Mouse (Mus musculus) E14TG2a.4 (cell line): ENCODE measurements at regions not wholly inside any gene's neighbourhood (a gene's known extent, or its start where the extent isn't known, plus 50 kb on each side); places are given as distances from the start of the nearest gene placed in this dataset.
A peak's percentile ranks its signal among the peaks of the same experiment; 100 is the strongest.

ENCODE experiments used
- H3K27me3 ChIP-seq: 2 replicates; pipeline ENCODE4 v1.6.1; 2014; ENCODE audit warnings: low read length, control low read depth; ENCODE audit not compliant: insufficient read depth
- H3K36me3 ChIP-seq: 2 replicates; pipeline ENCODE4 v1.6.1; 2014; ENCODE audit warnings: low read length, control low read depth; ENCODE audit not compliant: insufficient read depth
- H3K4me1 ChIP-seq: replicated peaks from 2 replicates; pipeline ENCODE4 v1.6.1; 2014; ENCODE audit warnings: low read depth, low read length, control low read depth
- H3K4me3 ChIP-seq: replicated peaks from 2 replicates; pipeline ENCODE4 v1.5.1; 2014; ENCODE audit warnings: mild to moderate bottlenecking, low read length
- H3K9me3 ChIP-seq: 2 replicates; pipeline ENCODE4 v1.6.1; 2014; ENCODE audit warnings: low read length, control low read depth
- CTCF ChIP-seq: conservative IDR thresholded peaks from 2 replicates; pipeline ENCODE4 v1.5.1; 2014; ENCODE audit warnings: low read length
- NANOG ChIP-seq: IDR thresholded peaks from 2 replicates; pipeline ENCODE4 v1.6.1; 2014; ENCODE audit warnings: borderline replicate concordance, low read length, mixed read lengths
- POU5F1 ChIP-seq: IDR thresholded peaks from 2 replicates; pipeline ENCODE4 v1.6.1; 2014; ENCODE audit warnings: low read length, borderline replicate concordance

- Histone ChIP-seq H3K9me3 (no peaks in the 10 kb centered on the region), H3K4me3 (no peak overlapping the region), H3K27me3 (no peaks in the 10 kb centered on the region), H3K36me3 (no peaks in the 10 kb centered on the region), H3K4me1 (peaks cover 21% of the 10 kb centered on the region)
- no peak for TF ChIP-seq NANOG
- TF ChIP-seq CTCF = peak; percentile 72
- no peak for TF ChIP-seq POU5F1
Observed at GRCm38 (mm10) chr13:24527812-24528531, 54.0 kb upstream of the Ripor2 start.
